Mouse (Mus musculus) heart, postnatal 14 days (tissue): ENCODE measurements around the gene Ift81. TPM values are rescaled to one million over a fixed set of nuclear protein-coding genes. Genes with fewer than 3 reads are reported as not detected.
"Not testable (repeated sequence)": the region's sequence is repeated elsewhere in the genome, so short reads cannot be mapped to it uniquely, and the experiment has no call there.

Experiments
- DNase-seq, 2 experiments: peaks; one replicate each; pipeline ENCODE4 v3.0.0; 2021 to 2022
- intact Hi-C: fragments of 180-260 bp; cut with DNase I; formaldehyde crosslinking; loops from one replicate; pipeline ENCODE4 v1.15.1; 2025
- long read RNA-seq, 2 experiments: library from polyadenylated mRNA; stranded (forward); transcript quantifications; one replicate each; pipeline ENCODE4 v2.0.0; 2021
- total RNA-seq, 2 experiments: library from RNA; stranded (reverse); gene quantifications; 2 replicates each; pipeline ENCODE4 v1.2.3; 2021

Ift81 gene
- 10 to 100 TPM; 49.4 to 58.5 TPM for total RNA-seq
- long read RNA-seq, experiment 1, transcript Ift81-201 (19 exons, 2,950 nt): minor isoform, 22 of 92 reads
- long read RNA-seq, experiment 1, transcript Ift81-203 (5 exons, 1,383 nt): major isoform, 50 of 92 reads
- long read RNA-seq, experiment 1, partial matches to known transcripts: 7 of 92 reads
- long read RNA-seq, experiment 1, other reads (novel, unspliced or antisense): 13 of 92 reads
- long read RNA-seq, experiment 2, transcript Ift81-201 (19 exons, 2,950 nt): minor isoform, 19 of 81 reads
- long read RNA-seq, experiment 2, transcript Ift81-203 (5 exons, 1,383 nt): major isoform, 45 of 81 reads
- long read RNA-seq, experiment 2, partial matches to known transcripts: 2 of 81 reads
- long read RNA-seq, experiment 2, other reads (novel, unspliced or antisense): 15 of 81 reads

DNA sequence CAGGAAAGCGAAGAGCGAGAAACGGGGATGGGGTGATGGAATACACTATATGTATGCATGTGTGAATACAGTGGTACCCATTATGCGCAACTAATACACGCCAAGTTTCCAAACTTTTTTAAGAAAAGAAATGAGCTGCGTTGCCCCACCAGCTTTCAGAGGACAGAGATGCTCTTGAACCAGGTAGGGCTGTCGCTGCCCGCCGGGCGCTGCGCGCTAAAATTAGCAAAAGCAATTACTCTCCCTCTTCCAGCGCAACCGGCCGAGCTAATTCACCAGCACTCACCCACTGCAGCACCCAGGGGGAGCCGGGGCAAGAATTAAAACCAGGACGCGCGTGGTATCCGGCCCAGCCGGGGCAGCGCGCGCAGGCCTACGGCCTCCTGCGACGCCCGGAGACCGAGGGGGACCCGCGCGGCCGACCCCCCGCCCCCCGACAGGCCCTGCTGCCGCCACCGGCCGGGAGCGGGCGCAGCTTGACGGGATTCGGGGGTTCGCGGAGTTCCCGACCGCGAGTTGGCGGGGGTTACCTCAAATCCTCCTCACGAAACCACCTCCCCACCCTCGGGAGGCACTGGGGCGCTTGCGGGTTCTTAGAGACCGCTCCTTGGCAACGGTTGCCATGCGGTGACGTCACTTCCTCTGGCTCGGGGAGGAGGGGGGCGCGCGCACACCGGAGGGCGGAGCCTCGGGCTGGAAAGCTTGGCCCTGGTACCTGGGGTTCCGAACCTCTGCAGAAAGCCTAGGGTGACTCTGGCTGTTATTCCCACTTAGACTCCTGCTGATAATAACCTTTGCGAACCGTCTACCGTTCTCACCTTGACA, at the start of gene Ift81:
TSS of gene Ift81 (minus strand) at position 611 of the 825 bp plus-strand sequence.
- intact Hi-C loops: no loop called here
- DNase-seq: peak; percentile 94 to 98

DNA sequence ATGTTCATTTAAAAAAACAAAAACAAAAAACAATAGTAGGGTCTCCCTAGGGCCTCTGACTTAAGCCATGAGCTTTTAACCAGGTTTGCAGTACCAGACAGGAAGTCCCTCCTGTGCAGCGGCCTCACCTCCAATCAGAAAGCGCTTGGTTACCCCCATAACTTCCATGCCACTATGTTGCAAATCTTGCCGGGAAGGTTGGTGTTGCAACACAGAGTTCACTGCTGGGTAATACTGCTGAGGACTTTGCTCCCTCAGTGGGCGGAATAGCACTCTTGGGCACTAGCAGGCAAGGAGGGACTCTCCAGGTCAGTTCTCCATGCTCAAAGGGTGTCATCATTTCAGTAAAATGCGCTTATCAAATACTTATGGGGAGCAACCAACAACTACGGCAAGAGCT, 48.2 kb upstream of the Ift81 start:
- intact Hi-C loops: no loop called here
- DNase-seq: no peak

GRCm38 (mm10) chr5:122656808-122657207, 42.5 kb upstream of the Ift81 start:
- no peak for DNase-seq
- intact Hi-C loops: no loop called here

DNA sequence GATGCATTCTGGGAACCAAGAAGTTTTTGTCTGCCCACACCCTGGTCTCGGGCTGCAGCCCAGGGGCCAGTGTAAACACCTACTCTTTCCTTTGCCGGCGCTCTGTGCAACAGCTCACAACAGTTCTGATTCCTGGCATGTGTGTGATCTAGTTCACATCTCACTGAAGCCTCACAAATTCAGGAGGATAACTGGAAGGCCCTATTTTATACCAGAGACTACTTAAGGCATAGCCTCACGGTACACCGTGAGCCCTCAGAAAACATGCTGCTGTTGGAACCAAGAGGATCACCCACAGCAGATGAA, 39.9 kb upstream of the Ift81 start:
- intact Hi-C loops: no loop called here
- no peak for DNase-seq

DNA sequence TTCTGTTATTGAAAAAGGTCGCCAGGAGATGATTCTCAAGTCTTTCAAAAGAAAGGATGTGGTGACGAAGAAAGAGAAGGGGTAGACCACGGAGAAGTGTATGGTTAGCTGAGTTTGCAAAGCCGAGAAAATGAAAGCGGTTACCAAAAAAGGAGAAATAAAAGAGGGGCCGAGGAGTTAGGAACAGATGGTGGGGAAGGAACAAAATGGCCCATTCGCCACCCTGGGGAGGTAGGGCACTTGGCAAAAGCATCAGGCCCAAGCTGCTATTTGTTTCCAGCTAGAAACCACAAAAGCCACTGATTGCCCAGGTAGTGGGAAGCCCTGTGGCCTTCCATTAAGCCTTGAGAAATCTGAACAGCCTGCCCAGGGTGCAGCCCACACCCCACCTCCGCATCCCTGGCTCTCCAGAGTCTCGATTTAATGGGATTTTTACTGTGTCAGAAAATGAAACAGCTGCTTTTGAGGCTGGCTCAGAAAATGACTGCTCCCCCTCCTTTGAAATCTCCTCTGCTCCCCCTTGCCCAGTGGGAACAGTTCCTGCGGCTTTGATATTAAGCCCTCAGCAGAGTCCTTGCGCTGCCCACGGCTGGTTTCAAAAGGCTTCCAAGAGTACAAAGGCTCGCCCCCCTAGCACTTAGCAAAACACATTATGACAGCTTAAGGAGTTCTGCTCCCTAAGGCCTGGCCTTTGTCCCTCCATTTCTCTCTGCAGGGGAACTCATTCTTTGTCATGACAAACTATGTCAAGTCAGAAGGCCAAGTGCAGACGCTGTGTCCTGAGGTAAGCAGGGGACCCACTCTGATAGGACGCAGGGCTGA, 39.3 kb upstream of the Ift81 start:
- intact Hi-C loops: no loop called here

DNA sequence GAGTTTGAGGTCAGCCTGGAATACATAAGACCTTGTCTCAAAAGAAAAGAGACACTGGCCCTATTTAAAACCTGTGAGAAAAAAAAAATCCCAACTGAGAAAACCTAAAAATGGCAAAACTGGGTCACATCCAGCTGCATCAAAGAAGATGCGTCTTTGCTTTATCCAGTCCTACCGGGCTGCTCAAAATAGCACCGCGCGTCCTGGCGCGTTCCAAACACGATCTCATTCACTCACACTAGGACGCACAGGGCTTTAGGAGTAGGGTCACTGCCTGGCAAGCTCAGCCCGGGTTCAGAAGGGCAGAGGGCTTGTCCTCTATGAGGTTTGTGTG, 38.8 kb upstream of the Ift81 start:
- DNase-seq: no peak
- intact Hi-C loops: no loop called here

More for the DNA sequence above, 39.3 kb upstream of the Ift81 start:
- no peak for DNase-seq

DNA sequence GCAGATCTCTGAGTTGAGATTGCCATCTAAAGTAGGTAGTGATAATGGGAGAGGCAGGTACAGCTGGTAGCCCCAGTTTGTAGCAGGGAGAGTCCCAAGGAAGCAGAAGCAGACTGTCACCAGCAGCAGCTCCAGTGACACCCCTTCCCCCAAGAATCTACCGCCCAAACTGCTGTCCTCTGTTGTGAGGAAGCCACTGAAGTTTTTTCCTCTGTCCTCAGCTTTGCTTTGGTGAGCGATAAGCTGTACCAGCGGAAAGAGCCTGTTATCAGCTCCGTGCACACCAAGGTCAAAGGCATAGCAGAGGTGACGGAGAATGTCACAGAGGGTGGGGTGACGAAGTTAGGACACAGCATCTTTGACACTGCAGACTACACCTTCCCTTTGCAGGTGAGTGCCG, 38.2 kb upstream of the Ift81 start:
- intact Hi-C loops: no loop called here
- DNase-seq: no peak

DNA sequence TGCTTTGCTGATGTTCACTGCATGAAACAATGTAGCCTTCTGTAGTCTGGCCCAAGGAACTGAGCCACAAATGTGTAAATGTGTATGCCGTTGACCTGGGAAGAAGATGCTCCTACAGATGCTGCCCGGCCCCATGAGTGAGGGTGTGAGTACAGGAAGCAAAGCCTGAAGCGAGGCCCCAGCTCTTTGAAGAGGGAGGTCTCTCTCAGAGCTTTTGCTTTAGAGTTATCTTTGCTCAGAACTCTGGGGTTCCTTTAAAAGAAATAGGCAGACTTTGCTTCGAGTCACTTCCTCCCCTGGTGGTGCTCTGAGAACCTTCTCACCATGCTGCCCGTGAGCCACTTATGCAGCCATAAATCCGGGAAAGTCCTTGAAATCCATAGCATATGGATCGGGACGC, 35.8 kb upstream of the Ift81 start:
- DNase-seq: no peak
- intact Hi-C loops: no loop called here

- intact Hi-C loops: loop anchor here (5.0 kb wide), 1 partner anchor 58 kb away; the partner anchor contains the start of gene P2rx4
- DNase-seq: no peak
Observed at GRCm38 (mm10) chr5:122649264-122649663, 34.9 kb upstream of the Ift81 start.

DNA sequence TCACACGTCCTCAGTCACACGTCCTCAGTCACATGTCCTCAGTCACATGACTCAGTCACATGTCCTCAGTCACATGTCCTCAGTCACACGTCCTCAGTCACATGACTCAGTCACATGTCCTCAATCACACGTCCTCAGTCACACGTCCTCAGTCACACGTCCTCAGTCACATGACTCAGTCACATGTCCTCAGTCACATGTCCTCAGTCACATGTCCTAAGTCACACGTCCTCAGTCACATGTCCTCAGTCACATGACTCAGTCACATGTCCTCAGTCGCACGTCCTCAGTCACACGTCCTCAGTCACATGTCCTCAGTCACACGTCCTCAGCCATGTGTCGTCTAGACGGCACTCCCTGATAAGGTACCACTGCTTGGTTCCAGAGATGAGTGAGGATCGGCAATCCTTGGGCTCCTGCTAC, 33.6 kb upstream of the Ift81 start:
- intact Hi-C loops: loop anchor here (5.0 kb wide), 1 partner anchor 59 kb away; the partner anchor contains the start of gene P2rx4
- not testable (repeated sequence) for DNase-seq

DNA sequence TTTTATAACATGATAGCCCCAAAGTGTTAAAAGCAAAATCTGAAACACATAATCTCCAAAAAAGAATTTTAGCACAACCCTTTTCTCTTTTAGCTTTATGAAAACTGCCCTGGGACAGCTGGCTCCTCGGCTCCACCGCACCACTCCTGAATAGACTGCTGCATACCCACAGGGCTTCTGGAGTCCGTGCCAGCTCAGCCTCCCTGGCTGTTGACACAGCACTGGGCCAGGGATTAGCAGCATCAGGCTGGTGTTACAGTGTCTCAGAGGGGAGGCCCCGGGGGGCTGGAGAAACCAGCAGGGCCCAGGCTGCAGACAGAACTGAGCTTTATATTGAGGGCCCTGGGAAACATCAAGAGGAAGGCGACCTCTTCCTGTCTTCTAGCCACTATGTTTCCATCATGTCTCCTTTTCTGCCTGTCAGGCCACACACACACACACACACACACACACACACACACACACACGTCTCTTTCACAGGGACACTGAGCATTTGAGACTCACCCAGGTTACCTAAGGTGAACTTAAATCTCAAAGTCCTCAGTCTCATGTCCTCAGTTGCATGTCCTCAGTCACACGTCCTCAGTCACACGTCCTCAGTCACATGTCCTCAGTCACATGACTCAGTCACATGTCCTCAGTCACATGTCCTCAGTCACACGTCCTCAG, 33.1 kb upstream of the Ift81 start:
- DNase-seq: no peak
- intact Hi-C loops: loop anchor here (5.0 kb wide), 1 partner anchor 60 kb away; the partner anchor contains the start of gene P2rx4

DNA sequence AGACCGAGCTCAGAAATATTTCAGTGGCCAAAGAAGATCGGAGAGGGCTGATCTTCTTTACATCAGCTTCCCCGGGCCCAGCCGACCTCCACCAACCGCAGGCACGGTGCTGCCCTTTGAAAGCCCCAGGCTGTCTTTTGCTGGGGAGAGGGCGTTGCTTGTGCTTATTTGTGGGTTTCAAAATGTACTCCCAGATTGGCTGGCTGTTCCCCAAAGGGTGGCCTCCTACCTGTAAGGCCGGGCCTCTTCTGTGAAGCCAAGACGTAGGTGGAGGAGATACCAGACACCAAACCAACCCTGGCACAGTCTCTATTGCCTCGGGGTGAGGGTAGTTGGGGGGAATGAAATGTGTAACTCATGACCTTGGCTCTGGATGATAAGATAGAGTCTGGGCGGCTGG, 31.7 kb upstream of the Ift81 start:
- intact Hi-C loops: loop anchor here (5.0 kb wide), 1 partner anchor 61 kb away; the partner anchor contains the start of gene P2rx4
- DNase-seq: no peak

DNA sequence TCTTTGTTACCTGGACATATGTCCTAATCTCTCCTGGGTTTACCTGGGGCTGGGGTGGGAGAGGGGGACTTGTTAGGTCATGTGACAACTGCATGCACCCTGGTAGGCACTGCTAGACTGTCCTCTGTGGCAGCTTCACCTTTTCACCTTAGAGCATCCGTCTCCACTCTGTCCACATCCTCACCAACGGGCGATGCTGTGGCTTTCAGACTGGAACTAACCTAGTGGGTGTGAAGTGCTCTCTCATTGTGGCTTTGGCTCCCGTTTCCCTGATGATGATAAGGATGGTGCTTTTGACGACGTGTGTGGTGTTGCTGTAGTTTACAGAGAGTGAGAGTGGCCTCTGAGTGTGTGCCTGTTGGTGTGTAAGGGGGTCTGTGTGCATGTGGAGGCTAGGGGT, 31.0 kb upstream of the Ift81 start:
- intact Hi-C loops: loop anchor here (5.0 kb wide), 1 partner anchor 62 kb away; the partner anchor contains the start of gene P2rx4
- no peak for DNase-seq

GRCm38 (mm10) chr5:122644111-122644607, 29.8 kb upstream of the Ift81 start:
- DNase-seq: peak; percentile 37 to 49
- intact Hi-C loops: no loop called here

GRCm38 (mm10) chr5:122643701-122644100, 29.4 kb upstream of the Ift81 start, which contains the start of gene P2rx7:
P2rx7 (plus strand) TSS chr5:122643911.
- DNase-seq: peak; percentile 67 to 69
- intact Hi-C loops: no loop called here

- no peak for DNase-seq
- intact Hi-C loops: no loop called here
Observed at GRCm38 (mm10) chr5:122639986-122640385, 25.7 kb upstream of the Ift81 start.

GRCm38 (mm10) chr5:122639517-122639916, 25.2 kb upstream of the Ift81 start:
- intact Hi-C loops: no loop called here
- no peak for DNase-seq

GRCm38 (mm10) chr5:122638296-122638695, 24.0 kb upstream of the Ift81 start:
- intact Hi-C loops: no loop called here
- no peak for DNase-seq

- DNase-seq: peak in 1 of 2 experiments; percentile 29
- intact Hi-C loops: no loop called here
Observed at GRCm38 (mm10) chr5:122636958-122637357, 22.6 kb upstream of the Ift81 start.

DNA sequence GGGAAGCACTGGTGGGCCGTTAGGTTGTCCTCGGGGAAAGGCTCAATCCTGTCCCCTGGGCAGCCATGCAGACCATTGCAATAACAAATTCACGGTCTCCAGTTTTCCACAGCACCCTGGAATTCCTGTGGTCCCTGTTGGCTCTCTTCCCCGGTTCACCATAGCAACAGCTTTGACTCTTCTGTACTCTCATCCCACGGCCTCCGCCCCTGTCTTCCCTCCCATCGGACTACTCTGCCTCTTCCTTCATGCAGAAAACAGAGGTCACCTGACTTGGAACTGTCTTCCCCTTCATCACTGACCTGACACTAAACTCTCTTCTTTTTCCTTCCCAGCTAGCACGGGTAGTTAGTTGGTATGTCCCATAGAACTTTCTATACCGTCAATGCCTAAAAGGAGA, 22.0 kb upstream of the Ift81 start:
- no peak for DNase-seq
- intact Hi-C loops: no loop called here
